Mouse (Mus musculus): ENCODE data around the gene Asphd2.

Asphd2 gene

GRCm38 (mm10) chr5:112391002-112391401 is 3.7 kb downstream of the Asphd2 start:
- DNase-seq (ENCODE audit: low read depth), result no peak

- no peak for DNase-seq (ENCODE audit: low read depth)
Observed at GRCm38 (mm10) chr5:112389352-112389751, 5.3 kb downstream of the Asphd2 start.

- DNase-seq (ENCODE audit: low read depth), result no peak
Observed at GRCm38 (mm10) chr5:112385973-112386372, 8.7 kb downstream of the Asphd2 start.

GRCm38 (mm10) chr5:112384805-112385472 is 9.7 kb downstream of the Asphd2 start:
- no peak for DNase-seq (ENCODE audit: low read depth)

GRCm38 (mm10) chr5:112382641-112383330 is 11.9 kb downstream of the Asphd2 start:
- DNase-seq (ENCODE audit: low read depth), result no peak

- DNase-seq (ENCODE audit: low read depth), result no peak
Observed at GRCm38 (mm10) chr5:112382042-112382441, 12.6 kb downstream of the Asphd2 start.

- no peak for DNase-seq (ENCODE audit: low read depth)
Observed at GRCm38 (mm10) chr5:112381154-112381553, 13.5 kb downstream of the Asphd2 start.

- DNase-seq (ENCODE audit: low read depth), result no peak
Observed at GRCm38 (mm10) chr5:112378716-112379115, 15.9 kb downstream of the Asphd2 start.

- no peak for DNase-seq (ENCODE audit: low read depth)
Observed at GRCm38 (mm10) chr5:112377380-112377779, 17.3 kb downstream of the Asphd2 start.

- DNase-seq (ENCODE audit: low read depth), result no peak
Observed at GRCm38 (mm10) chr5:112376111-112376510, 18.6 kb downstream of the Asphd2 start.

GRCm38 (mm10) chr5:112371933-112372332 is 22.7 kb downstream of the Asphd2 start:
- DNase-seq (ENCODE audit: low read depth), result no peak

- DNase-seq (ENCODE audit: low read depth), result no peak
Observed at GRCm38 (mm10) chr5:112370236-112370813, 24.3 kb downstream of the Asphd2 start.

GRCm38 (mm10) chr5:112369326-112369725 is 25.3 kb downstream of the Asphd2 start:
- DNase-seq (ENCODE audit: low read depth), result no peak

- no peak for DNase-seq (ENCODE audit: low read depth)
Observed at GRCm38 (mm10) chr5:112368666-112369065, 26.0 kb downstream of the Asphd2 start.

GRCm38 (mm10) chr5:112367929-112368328 is 26.7 kb downstream of the Asphd2 start:
- no peak for DNase-seq (ENCODE audit: low read depth)

- DNase-seq (ENCODE audit: low read depth), result no peak
Observed at GRCm38 (mm10) chr5:112367338-112367737, 27.3 kb downstream of the Asphd2 start.

- DNase-seq (ENCODE audit: low read depth), result no peak
Observed at GRCm38 (mm10) chr5:112366879-112367278, 27.8 kb downstream of the Asphd2 start.

GRCm38 (mm10) chr5:112364184-112364797 is 30.4 kb downstream of the Asphd2 start:
- no peak for DNase-seq (ENCODE audit: low read depth)

- DNase-seq (ENCODE audit: low read depth), result no peak
Observed at GRCm38 (mm10) chr5:112360077-112360476, 34.6 kb downstream of the Asphd2 start.

GRCm38 (mm10) chr5:112359520-112359919 is 35.1 kb downstream of the Asphd2 start:
- DNase-seq (ENCODE audit: low read depth), result no peak

- no peak for DNase-seq (ENCODE audit: low read depth)
Observed at GRCm38 (mm10) chr5:112356322-112356721, 38.3 kb downstream of the Asphd2 start.

- no peak for DNase-seq (ENCODE audit: low read depth)
Observed at GRCm38 (mm10) chr5:112355910-112356309, 38.8 kb downstream of the Asphd2 start, which contains the start of gene Gm6583. Gene Gm6583, minus strand, starts transcription at chr5:112356033.

GRCm38 (mm10) chr5:112355493-112355892 is 39.2 kb downstream of the Asphd2 start:
- DNase-seq (ENCODE audit: low read depth), result no peak
